8 mouse cellular contexts compared by ENCODE assay signal in the genomic region with DNA sequence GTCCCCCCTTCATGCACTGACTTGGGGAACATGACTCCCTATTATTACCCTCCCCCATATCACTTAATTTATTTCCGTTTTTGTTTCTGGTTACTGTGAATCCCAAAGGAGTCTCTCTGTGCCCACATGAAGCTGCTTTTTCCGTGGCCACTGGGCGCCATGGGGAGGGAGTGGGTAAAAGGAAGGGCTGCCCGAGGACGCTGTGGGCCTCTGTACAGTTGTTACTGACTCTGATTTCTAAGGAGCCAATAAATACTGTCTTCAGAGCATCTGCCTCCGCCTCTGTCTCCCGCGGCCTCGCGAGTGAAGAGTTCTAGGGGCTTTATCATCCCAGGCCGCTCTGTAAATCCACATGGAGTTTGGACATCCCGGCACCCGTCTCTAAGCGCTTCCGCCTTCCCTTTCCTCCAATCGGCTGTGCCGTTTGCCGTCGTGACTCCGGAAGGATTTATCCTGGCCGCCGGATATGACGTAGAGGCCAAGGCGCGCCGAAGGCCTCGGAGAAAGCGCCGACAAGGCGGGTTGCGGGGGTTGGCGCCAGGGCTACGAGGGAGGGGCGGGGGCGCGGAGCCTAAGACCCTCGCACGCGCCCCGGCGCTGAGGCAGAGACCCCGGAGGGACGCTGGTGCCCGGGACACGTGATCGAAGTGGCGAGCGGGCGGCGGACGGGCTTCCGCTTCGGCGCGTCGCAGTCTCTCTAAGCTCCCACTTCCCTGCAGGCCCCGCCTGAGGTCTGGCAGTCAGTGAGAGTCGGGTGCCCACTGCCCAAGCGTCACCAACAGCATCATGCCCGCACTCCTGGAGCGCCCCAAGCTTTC. TPM values are rescaled to one million over a fixed set of nuclear protein-coding genes. Genes with fewer than 3 reads are reported as not detected.
DNase-seq lines count a peak whose midpoint lies in the region; ATAC-seq and TF ChIP-seq lines count a peak whose summit lies in the region.

A gene (plus strand): TSS at position 335 of the 818 bp plus-strand sequence.

- peak within 1 kb of the TSS; percentile 99 for H3K4me2 ChIP-seq in embryonic facial prominence, embryonic 13.5 days
- peak within 1 kb of the TSS; percentile 96 for H3K4me2 ChIP-seq in limb, embryonic 11.5 days (ENCODE audit: low read depth, severe bottlenecking)
- H3K4me2 ChIP-seq in midbrain, embryonic 13.5 days (replicated peaks) = peak within 1 kb of the TSS; percentile 100

- H3K36me3 ChIP-seq in embryonic facial prominence, embryonic 13.5 days = peaks cover 87% of the 10 kb centered on the region
- peaks cover 9% of the 10 kb centered on the region; the same call in 1 of the 2 replicates for H3K36me3 ChIP-seq in kidney, adult 2 months (ENCODE audit: control insufficient read depth, insufficient read depth, low read length)
- peaks cover 50% of the 10 kb centered on the region for H3K36me3 ChIP-seq in limb, embryonic 11.5 days (ENCODE audit: control insufficient read depth, insufficient read depth, low read length)
- H3K36me3 ChIP-seq in midbrain, embryonic 13.5 days = peaks cover 87% of the 10 kb centered on the region

- H3K9ac ChIP-seq in embryonic facial prominence, embryonic 13.5 days = peak within 1 kb of the TSS; percentile 91
- peak within 1 kb of the TSS; percentile 88 for H3K9ac ChIP-seq in limb, embryonic 11.5 days (ENCODE audit: low read length)
- H3K9ac ChIP-seq in midbrain, embryonic 13.5 days (replicated peaks) = peak within 1 kb of the TSS; percentile 94

- H3K27me3 ChIP-seq in embryonic facial prominence, embryonic 13.5 days = no peaks in the 10 kb centered on the region
- H3K27me3 ChIP-seq in kidney, adult 2 months (replicated peaks; ENCODE audit: control insufficient read depth, insufficient read depth, low read length) = no peaks in the 10 kb centered on the region
- no peaks in the 10 kb centered on the region for H3K27me3 ChIP-seq in limb, embryonic 11.5 days (ENCODE audit: control insufficient read depth, insufficient read depth, low read length)
- no peaks in the 10 kb centered on the region for H3K27me3 ChIP-seq in midbrain, embryonic 13.5 days

- peak within 1 kb of the TSS; percentile 94 for H3K27ac ChIP-seq in embryonic facial prominence, embryonic 13.5 days
- peak within 1 kb of the TSS; percentile 65 for H3K27ac ChIP-seq in kidney, adult 2 months (ENCODE audit: insufficient read depth, low read depth, low read length)
- H3K27ac ChIP-seq in limb, embryonic 11.5 days (replicated peaks; ENCODE audit: low read depth, low read length) = peak within 1 kb of the TSS; percentile 83
- H3K27ac ChIP-seq in midbrain, embryonic 13.5 days = peak within 1 kb of the TSS; percentile 89

- peak; percentile 80 for ATAC-seq in embryonic facial prominence, embryonic 13.5 days (ENCODE audit: insufficient number of reproducible peaks, insufficient read depth, low FRiP score, low TSS enrichment, low read depth)
- ATAC-seq in limb, embryonic 11.5 days (ENCODE audit: insufficient number of reproducible peaks, low FRiP score, low TSS enrichment, low read depth) = peak; percentile 74
- peak; percentile 90 for ATAC-seq in midbrain, embryonic 13.5 days

- DNase-seq in 416B (ENCODE audit: low read depth) = peak; percentile 95
- DNase-seq in adrenal gland, postnatal 4 days (ENCODE audit: low spot score in 2 of 2) = peak; percentile 82 to 84
- DNase-seq in heart, adult 18-20 months = peak; percentile 95 to 97
- peak; percentile 96 for DNase-seq in kidney, adult 2 months
- peak; percentile 94 for DNase-seq in limb, embryonic 11.5 days (ENCODE audit: low spot score)
- DNase-seq in spleen, adult 12 weeks (ENCODE audit: low spot score) = peak; percentile 85

- WGBS in embryonic facial prominence, embryonic 13.5 days = 1% methylated on average over 61 of the region's 61 CpGs
- 2% methylated on average over 61 of the region's 61 CpGs for WGBS in kidney, adult 2 months
- WGBS in limb, embryonic 11.5 days = 2% methylated on average over 61 of the region's 61 CpGs
- WGBS in midbrain, embryonic 13.5 days = 2% methylated on average over 54 of the region's 61 CpGs

- peaks cover 37% of the 10 kb centered on the region for H3K4me1 ChIP-seq in embryonic facial prominence, embryonic 13.5 days
- H3K4me1 ChIP-seq in kidney, adult 2 months (ENCODE audit: control insufficient read depth, insufficient read depth, low read length) = peaks cover 17% of the 10 kb centered on the region
- H3K4me1 ChIP-seq in limb, embryonic 11.5 days (ENCODE audit: control insufficient read depth, insufficient read depth, low read length) = peaks cover 14% of the 10 kb centered on the region
- peaks cover 37% of the 10 kb centered on the region for H3K4me1 ChIP-seq in midbrain, embryonic 13.5 days (replicated peaks)

- TF ChIP-seq CTCF in kidney, adult 2 months (conservative IDR thresholded peaks at IDR 0.05; ENCODE audit: insufficient read depth, insufficient read length, low read depth, low read length) = no peak

- peak within 1 kb of the TSS; percentile 97 for H3K4me3 ChIP-seq in embryonic facial prominence, embryonic 13.5 days
- H3K4me3 ChIP-seq in kidney, adult 2 months (ENCODE audit: insufficient read depth, low read depth, low read length) = peak within 1 kb of the TSS; percentile 98
- peak within 1 kb of the TSS; percentile 95 for H3K4me3 ChIP-seq in limb, embryonic 11.5 days (ENCODE audit: low read depth, low read length)
- peak within 1 kb of the TSS; percentile 94 for H3K4me3 ChIP-seq in midbrain, embryonic 13.5 days (replicated peaks)

- no peaks in the 10 kb centered on the region for H3K9me3 ChIP-seq in embryonic facial prominence, embryonic 13.5 days
- no peaks in the 10 kb centered on the region for H3K9me3 ChIP-seq in limb, embryonic 11.5 days (ENCODE audit: control insufficient read depth, low read length)
- H3K9me3 ChIP-seq in midbrain, embryonic 13.5 days = no peaks in the 10 kb centered on the region

- peak; percentile 53 for TF ChIP-seq POLR2A in kidney, adult 2 months (IDR thresholded peaks at IDR 0.05; ENCODE audit: low read depth, low read length)

RNA-seq across cellular contexts. Expression of the gene that starts here (rescaled TPM):
- 10 to 100 TPM; 60.0 to 67.0 TPM for total RNA-seq in adrenal gland, postnatal 4 days (2021)
- 79.5 and 85.5 TPM in 2 replicates for polyA plus RNA-seq in embryonic facial prominence, embryonic 13.5 days (2015; fragmentation: Nextera tagmentation; extraction: Ambion mirVana)
- 10 to 100 TPM; 26.2 to 27.5 TPM for total RNA-seq in heart, adult 18-20 months (2021)
- 72.9 and 75.5 TPM in 2 replicates for polyA plus RNA-seq in kidney, adult 2 months (2012; rRNA removed)
- polyA plus RNA-seq in limb, embryonic 11.5 days (2014; fragmentation: Nextera tagmentation; extraction: Ambion mirVana) = 90.8 and 94.0 TPM in 2 replicates
- polyA plus RNA-seq in midbrain, embryonic 13.5 days (2015; fragmentation: Nextera tagmentation; extraction: Ambion mirVana) = 81.9 and 87.0 TPM in 2 replicates

Comparison
In these comparisons a context has a peak if more than half of its experiments do, and no peak if none do; other contexts are left out.
1. Peak in every context shown above with its lines: DNase-seq, ATAC-seq, H3K4me3 ChIP-seq and H3K27ac ChIP-seq.